Mouse (Mus musculus) liver, postnatal 0 days (tissue): ENCODE measurements around the gene Gpr3. TPM values are rescaled to one million over a fixed set of nuclear protein-coding genes. Genes with fewer than 3 reads are reported as not detected.

Experiments
- ATAC-seq: fragments of 200-750 bp; cut with Nextera tagmentation; 2 replicates; pipeline ENCODE4 v1.8.0; 2017; ENCODE audit warnings: mild to moderate bottlenecking, moderate library complexity
- DNase-seq: peaks from one replicate; pipeline ENCODE4 v3.0.0-alpha.2; 2016
- H3K27ac ChIP-seq: fragments of 300-500 bp; sonication (generic); 2 replicates; pipeline ENCODE4 v1.5.1; 2014; ENCODE audit warnings: antibody characterized with exemption, moderate library complexity, mild to moderate bottlenecking, low read depth
- H3K27me3 ChIP-seq: fragments of 300-500 bp; sonication (generic); 2 replicates; pipeline ENCODE4 v1.6.1; 2014; ENCODE audit warnings: low read length, control low read depth, mixed read lengths; ENCODE audit not compliant: insufficient read depth
- H3K36me3 ChIP-seq: fragments of 300-500 bp; sonication (generic); replicated peaks from 2 replicates; pipeline ENCODE4 v1.6.1; 2014; ENCODE audit warnings: mild to moderate bottlenecking, control low read depth, low read length, moderate library complexity, mixed read lengths; ENCODE audit not compliant: insufficient read depth
- H3K4me1 ChIP-seq: fragments of 300-500 bp; sonication (generic); 2 replicates; pipeline ENCODE4 v1.6.1; 2014; ENCODE audit warnings: antibody characterized with exemption, mild to moderate bottlenecking, control low read depth; ENCODE audit not compliant: insufficient read depth
- H3K4me2 ChIP-seq: fragments of 300-500 bp; sonication (generic); 2 replicates; pipeline ENCODE4 v1.6.1; 2014; ENCODE audit warnings: low read depth, mild to moderate bottlenecking, low read length, moderate library complexity, mixed read lengths
- H3K4me3 ChIP-seq: fragments of 300-500 bp; sonication (generic); 2 replicates; pipeline ENCODE4 v1.5.1; 2014; ENCODE audit warnings: low read depth, low read length
- H3K9ac ChIP-seq: fragments of 300-500 bp; sonication (generic); replicated peaks from 2 replicates; pipeline ENCODE4 v1.6.1; 2014; ENCODE audit warnings: mild to moderate bottlenecking, moderate library complexity
- H3K9me3 ChIP-seq: fragments of 300-500 bp; sonication (generic); 2 replicates; pipeline ENCODE4 v1.6.1; 2016; ENCODE audit warnings: mild to moderate bottlenecking, control low read depth, low read length, mixed read lengths
- CTCF ChIP-seq: sonication (generic); IDR thresholded peaks from 2 replicates; pipeline ENCODE4 v1.5.1; 2016; ENCODE audit warnings: antibody characterized with exemption, low read depth
- EP300 ChIP-seq: IDR thresholded peaks from 2 replicates; pipeline ENCODE4 v1.6.1; 2016; ENCODE audit warnings: antibody characterized with exemption, low read depth, mild to moderate bottlenecking
- WGBS: fragments of 180-500 bp; shearing (Covaris S2); extraction: QIAGEN DNeasy Blood & Tissue Kit; methylation state at CpG from one replicate; pipeline ENCODE4 v1.1.7; 2014; ENCODE audit not compliant: insufficient replicate concordance; 5-methylcytosine and 5-hydroxymethylcytosine counted together
- polyA plus RNA-seq: library from polyadenylated mRNA; unstranded; fragments of >200 nt; fragmentation: Nextera tagmentation; extraction: Ambion mirVana; gene quantifications from 2 replicates; pipeline ENCODE4 v1.2.1, GENCODE M21; 2015

Gene Gpr3
- polyA plus RNA-seq = not detected in 2 replicates

DNA sequence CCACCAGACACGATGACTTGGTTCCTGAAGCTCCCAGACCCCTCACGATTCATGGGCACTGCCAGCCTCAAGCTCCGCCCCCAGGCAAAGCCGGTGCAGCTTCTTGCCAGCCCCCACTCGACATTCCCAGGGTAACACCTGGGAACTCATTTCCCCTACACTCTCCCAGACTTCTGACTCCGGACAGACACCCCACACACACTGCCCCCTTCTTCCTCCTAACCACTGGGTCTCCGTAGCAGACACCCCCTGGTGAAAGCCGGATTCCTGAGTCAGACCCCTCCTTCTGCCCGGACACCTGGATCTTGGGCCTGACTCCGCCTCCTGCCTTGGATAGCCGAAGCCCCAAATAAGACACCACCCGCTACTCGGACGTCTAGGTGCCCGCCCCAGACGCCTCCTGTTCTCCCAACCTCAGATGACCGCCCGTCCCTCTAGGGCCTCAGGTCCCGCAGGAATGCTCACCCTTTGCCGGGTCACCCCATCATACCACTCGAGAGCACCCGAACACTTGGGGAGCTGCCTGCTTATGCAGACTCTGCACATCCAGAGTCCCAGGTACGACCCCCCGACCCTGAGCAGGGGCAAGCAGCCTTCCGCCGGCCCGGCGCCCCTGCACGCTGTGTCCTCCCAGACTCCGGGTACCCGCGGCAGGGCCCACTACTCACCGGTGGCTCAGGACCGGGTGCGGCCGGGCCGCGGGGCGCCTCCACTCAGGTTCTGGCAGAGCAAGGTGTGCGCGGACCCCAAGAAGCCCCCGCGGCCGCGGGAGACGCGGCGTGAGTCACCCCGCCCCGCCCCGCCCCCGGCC is at the start of gene Gpr3, which contains the start of gene Cd164l2:
TSS of gene Gpr3 (minus strand) at position 786 of the 811 bp plus-strand sequence.
TSS of gene Cd164l2 (plus strand) at position 381 of the 811 bp plus-strand sequence.
- TF ChIP-seq CTCF (no peak), EP300 (no peak)
- H3K36me3 ChIP-seq = no peaks in the 10 kb centered on the region
- peak within 1 kb of the TSS; percentile 46; the same call in 1 of the 2 replicates for H3K9ac ChIP-seq
- peak within 1 kb of the TSS; percentile 61 for H3K4me3 ChIP-seq
- H3K4me2 ChIP-seq = peak within 1 kb of the TSS; percentile 96
- H3K27me3 ChIP-seq = peaks cover 47% of the 10 kb centered on the region
- 4% methylated on average over 48 of the region's 52 CpGs for WGBS
- H3K9me3 ChIP-seq = no peaks in the 10 kb centered on the region
- H3K4me1 ChIP-seq = peaks cover 17% of the 10 kb centered on the region
- H3K27ac ChIP-seq = no peak within 1 kb of the TSS
- peak; percentile 12; the same call in 1 of the 2 replicates for ATAC-seq
- DNase-seq = no peak

GRCm38 (mm10) chr4:133261641-133262374 is 49.5 kb upstream of the Gpr3 start:
- peak overlapping the region; percentile 9; the same call in 1 of the 2 replicates for H3K4me3 ChIP-seq
- H3K9me3 ChIP-seq = no peaks in the 10 kb centered on the region
- peaks cover 2% of the 10 kb centered on the region; the same call in 1 of the 2 replicates for H3K27me3 ChIP-seq
- peak overlapping the region; percentile 55 for H3K4me2 ChIP-seq
- H3K27ac ChIP-seq = no peak overlapping the region
- H3K4me1 ChIP-seq = 0 out of 2 replicates have a peak, but pooled peaks cover 3% of the 10 kb centered on the region
- TF ChIP-seq EP300 (no peak), CTCF (no peak)
- no peak for DNase-seq
- ATAC-seq = no peak
- H3K9ac ChIP-seq = peak overlapping the region; percentile 30
- H3K36me3 ChIP-seq = peaks cover 24% of the 10 kb centered on the region
- WGBS = 51% methylated on average over 10 of the region's 10 CpGs

DNA sequence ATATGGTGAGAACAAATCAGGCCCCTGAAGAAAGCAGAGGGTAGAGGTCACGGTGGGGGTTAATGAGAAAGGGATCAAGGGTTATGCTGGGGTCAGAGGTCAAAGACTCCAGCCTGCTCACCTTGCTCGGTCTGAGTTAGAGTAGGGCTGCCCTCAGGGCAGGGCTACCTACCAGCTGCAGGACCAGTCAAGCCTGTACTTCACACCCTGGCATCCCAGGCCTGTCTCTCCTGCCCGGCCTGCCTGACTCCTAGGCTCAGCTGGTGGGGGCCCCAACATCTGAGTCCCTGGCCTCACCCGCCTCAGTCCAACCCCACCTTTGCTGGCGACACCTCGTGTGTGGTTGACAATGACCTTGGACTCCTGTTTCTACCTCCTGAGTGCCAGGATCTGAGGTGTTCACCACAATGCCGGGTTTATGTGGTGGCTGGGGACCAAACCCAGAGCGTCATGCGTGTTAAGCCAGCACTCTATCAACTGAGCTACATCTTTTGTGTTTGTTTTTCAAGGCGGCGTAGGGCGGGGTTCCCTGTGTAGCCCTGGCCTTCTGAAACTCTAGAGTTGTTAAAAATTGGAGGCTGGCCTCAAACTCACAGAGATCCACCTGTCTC is 45.6 kb upstream of the Gpr3 start:
- ATAC-seq = peak; percentile 21
- H3K9ac ChIP-seq = no peak overlapping the region
- H3K4me3 ChIP-seq = no peak overlapping the region
- 0 out of 2 replicates have a peak, but pooled peaks cover 2% of the 10 kb centered on the region for H3K36me3 ChIP-seq
- 0 out of 2 replicates have a peak, but pooled peaks cover 2% of the 10 kb centered on the region for H3K4me1 ChIP-seq
- no peak overlapping the region for H3K27ac ChIP-seq
- 68% methylated on average over 12 of the region's 12 CpGs for WGBS
- no peak overlapping the region for H3K4me2 ChIP-seq
- H3K9me3 ChIP-seq = no peaks in the 10 kb centered on the region
- DNase-seq = no peak
- H3K27me3 ChIP-seq = peaks cover 4% of the 10 kb centered on the region; the same call in 1 of the 2 replicates
- TF ChIP-seq EP300 = no peak
- TF ChIP-seq CTCF = no peak

GRCm38 (mm10) chr4:133257230-133257629 is 44.9 kb upstream of the Gpr3 start:
- ATAC-seq (peak; percentile 45), DNase-seq (no peak)
- TF ChIP-seq EP300 (no peak), CTCF (no peak)
- H3K4me3 ChIP-seq = no peak overlapping the region
- H3K4me2 ChIP-seq = peak overlapping the region; percentile 45
- no peak overlapping the region for H3K9ac ChIP-seq
- peaks cover 4% of the 10 kb centered on the region; the same call in 1 of the 2 replicates for H3K27me3 ChIP-seq
- no peak overlapping the region for H3K27ac ChIP-seq
- 60% methylated on average over 10 of the region's 12 CpGs for WGBS
- H3K9me3 ChIP-seq = no peaks in the 10 kb centered on the region
- H3K36me3 ChIP-seq = peaks cover 7% of the 10 kb centered on the region; the same call in 1 of the 2 replicates
- H3K4me1 ChIP-seq = no peaks in the 10 kb centered on the region

DNA sequence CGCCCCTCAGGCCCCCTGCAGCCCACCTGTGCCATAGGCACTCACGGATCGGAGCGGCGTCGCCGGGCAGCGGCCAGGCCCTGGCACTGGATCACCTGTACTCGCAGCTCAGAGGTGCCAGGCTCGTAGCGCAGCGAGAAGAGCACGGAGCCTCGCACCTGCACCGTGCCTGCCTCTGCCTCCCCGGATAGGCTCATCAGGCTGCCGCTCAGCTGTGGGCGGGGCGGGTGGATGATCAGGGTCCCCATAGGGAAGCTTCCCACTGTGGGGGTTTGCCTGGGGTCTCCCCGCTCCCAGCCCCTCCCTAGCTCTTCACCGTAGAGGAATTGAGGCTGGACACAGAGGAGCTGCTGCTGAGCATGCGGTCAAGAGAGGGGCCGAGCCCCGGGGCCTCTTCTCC is 44.5 kb upstream of the Gpr3 start:
- TF ChIP-seq EP300 = no peak
- TF ChIP-seq CTCF = no peak
- ATAC-seq = peak; percentile 21; the same call in 1 of the 2 replicates
- peak overlapping the region; percentile 45 for H3K4me2 ChIP-seq
- H3K4me1 ChIP-seq = no peaks in the 10 kb centered on the region
- H3K4me3 ChIP-seq = no peak overlapping the region
- peaks cover 5% of the 10 kb centered on the region; the same call in 1 of the 2 replicates for H3K27me3 ChIP-seq
- 39% methylated on average over 24 of the region's 24 CpGs for WGBS
- no peak overlapping the region for H3K9ac ChIP-seq
- no peak overlapping the region for H3K27ac ChIP-seq
- DNase-seq = no peak
- H3K36me3 ChIP-seq = peaks cover 9% of the 10 kb centered on the region
- no peaks in the 10 kb centered on the region for H3K9me3 ChIP-seq

DNA sequence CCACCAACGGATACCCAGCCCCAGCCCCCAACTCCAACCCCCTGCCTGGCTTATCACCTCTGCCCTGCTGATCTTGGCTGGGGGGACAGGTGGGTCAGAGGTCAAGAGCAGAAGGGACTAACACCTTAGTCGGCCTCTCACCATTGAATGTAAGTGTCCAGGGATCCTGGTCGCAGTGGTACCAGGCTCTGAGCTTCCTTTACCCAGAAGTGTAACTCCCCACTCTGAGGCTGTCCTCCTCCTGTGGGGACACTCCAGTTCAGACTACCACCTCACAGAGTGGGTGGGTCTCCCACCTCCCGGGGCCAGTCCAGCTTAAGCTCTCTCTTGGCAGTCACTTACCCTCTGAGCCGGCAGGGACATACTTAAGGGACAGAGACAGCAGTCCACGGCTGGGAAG is 43.1 kb upstream of the Gpr3 start:
- Histone ChIP-seq H3K4me3 (no peak overlapping the region), H3K4me1 (peaks cover 7% of the 10 kb centered on the region), H3K36me3 (peaks cover 13% of the 10 kb centered on the region), H3K27me3 (peaks cover 17% of the 10 kb centered on the region), H3K9me3 (no peaks in the 10 kb centered on the region), H3K4me2 (no peak overlapping the region), H3K9ac (no peak overlapping the region), H3K27ac (no peak overlapping the region)
- DNase-seq (no peak), ATAC-seq (no peak)
- 63% methylated on average over 6 of the region's 6 CpGs for WGBS
- TF ChIP-seq CTCF (no peak), EP300 (no peak)
